Mouse (Mus musculus) ovary, adult 18-20 months (tissue): ENCODE data around the gene Spc25.

Source experiments
- DNase-seq: peaks from one replicate; pipeline ENCODE4 v3.0.0; 2022; ENCODE audit warnings: low spot score, mixed read lengths

Gene Spc25

DNA sequence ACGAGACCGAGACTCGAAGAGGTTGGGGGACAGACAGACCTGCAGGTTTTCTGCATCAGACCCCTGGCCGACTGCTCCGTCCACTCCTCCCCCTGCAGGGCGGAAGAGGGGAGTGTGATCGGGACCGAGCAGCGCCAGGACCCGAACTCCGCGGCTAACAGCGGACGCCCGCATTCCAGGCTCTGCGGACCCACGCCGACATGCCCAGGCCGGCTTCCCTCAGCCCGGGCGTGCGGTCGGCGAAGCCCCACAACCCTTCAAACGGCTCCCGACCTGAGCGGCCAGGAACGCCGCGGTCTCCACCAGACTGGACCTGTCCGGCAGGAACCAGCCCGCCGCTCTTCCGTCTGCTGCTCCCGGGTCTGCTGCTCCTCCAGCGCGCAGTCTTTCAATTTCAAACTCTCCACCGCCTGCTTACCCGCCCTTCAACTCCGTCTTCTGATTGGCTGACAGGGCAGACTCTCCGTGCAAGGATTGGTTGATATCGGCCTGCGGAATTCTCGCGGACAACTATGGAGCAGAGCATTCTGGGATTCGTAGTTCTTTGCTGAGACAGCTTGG lies at the start of gene Spc25:
Spc25 (minus strand) TSS at position 404 of the 561 bp plus-strand sequence.
- peak; percentile 90 for DNase-seq

DNA sequence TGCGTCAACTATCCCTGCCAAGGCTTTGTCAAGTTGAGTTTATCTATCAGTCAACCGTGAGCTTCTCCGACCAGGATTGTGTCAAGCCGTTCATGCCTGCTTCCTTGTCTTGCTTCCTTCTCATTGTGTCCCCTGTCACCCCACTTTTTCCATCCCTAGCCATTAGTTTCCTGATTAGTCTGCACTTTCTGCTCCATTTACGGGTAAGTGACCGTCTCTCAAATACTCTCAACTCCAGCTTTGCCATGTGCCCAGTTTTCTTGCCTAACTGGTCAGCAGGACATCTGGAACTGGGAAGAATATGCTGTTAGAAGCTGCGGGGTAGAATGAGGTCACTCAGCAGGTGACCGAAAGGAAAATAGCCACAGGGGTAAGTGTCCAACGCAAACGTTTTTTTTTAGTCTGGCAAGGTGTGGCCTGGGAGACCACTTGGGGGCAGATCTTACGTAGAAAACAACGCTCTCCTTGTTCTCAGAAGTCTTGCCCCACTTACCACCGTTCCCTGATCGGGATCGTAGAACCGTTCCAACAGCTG lies 42.3 kb upstream of the Spc25 start:
- no peak for DNase-seq

DNA sequence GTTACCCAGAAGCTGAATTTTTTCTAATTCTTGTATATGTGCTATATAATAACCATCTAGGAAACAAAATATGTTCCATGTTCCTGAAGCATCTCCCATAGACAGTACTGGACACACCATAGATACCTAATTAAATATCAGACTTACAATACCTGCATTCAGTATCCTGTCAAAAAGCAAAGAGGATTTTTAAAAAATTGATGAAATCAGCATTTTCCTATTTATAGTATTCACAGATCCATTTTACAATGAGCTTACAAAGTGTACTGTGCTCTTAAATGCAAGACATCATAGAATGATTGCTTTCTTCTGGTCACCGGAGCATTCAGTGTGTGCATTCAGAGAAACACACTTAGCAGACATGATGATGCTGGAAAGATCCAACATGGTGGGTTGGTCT lies 41.1 kb upstream of the Spc25 start:
- DNase-seq: no peak

DNA sequence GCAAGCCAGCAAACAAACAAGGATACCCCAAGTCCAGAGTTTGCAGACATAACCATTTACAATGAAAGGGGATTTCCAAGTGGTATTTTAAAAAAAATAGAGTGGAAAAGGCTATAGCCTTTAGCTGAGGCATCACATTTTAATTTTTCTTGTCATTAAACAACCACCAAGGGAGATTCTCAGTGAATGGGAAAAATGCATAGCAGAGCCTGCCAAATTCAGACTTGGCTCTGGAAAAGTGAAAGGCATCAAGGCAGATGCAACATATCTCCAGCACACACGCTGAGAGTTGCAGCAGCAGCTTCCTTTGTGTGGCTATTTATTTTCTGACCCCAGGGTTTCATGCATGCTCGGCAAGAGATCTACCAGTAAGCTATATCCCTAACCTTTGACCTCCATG lies 38.9 kb upstream of the Spc25 start:
- DNase-seq: no peak

DNA sequence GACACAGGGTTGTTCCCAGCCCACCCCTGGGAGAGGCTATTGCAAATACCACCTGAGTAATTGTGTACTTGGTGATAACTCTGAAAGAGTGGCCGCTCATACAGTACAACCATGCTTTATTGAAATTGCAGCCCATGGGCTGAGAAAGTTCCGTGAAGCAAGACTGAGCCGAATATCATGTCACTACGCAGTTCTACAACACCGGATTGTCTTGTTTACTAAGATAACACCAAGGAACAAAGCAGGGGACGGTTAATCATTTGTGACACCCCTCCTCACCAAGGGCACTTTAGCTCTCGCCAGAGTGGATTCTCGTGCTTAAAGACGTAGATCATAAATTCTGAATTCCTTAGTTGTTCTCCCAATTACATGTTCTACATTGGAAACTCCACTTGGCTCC lies 33.3 kb upstream of the Spc25 start:
- no peak for DNase-seq

DNA sequence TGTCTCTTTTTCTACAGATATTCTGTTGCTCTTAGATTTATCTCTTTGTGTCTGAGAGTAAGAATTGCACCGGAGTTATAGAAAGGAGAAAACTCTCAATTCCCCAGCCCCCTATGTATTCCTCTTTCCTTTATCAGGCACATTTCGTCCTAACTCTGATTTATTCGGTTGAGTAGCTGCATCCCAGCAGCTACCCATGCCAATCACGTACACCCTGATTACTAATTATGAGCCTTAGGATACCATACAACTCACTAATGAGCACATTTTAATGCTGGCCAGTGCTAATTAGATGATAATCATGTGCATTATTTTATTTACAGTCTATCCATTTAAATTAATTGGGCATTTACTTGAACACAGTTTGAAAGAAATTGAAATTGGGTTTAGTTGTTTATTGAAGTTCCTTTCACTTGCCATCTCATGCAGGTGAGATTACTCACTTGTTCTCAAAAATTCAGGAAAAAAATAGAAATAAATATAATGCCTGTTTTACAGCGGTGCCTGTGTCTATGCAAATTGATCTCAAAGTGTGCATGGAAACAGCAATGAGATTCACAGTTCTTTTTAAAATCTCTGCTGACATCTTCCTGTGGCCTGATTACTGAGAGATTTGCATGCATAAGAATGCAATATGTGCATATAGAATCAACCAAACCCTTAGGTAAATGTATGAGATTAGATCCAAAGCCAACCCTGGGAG lies 29.1 kb upstream of the Spc25 start:
- DNase-seq: no peak

DNA sequence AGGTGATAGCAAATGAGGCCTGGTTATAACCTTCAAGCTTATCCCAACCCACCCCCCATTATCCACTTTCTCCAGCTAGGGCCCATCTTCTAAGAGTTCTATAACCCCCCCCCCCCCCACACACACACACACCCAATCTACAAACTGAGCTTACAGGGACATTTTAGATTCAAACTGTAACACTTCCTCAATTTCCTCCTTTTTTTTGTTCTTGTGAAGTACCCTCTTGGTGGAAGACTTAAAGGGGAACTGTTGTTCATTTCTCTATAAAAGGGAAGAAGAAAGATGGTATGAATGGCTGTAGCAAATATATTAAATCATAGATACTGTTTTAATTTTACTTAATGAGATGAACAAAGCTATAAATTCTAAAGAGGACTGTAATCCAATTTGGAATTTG lies 26.1 kb upstream of the Spc25 start:
- no peak for DNase-seq

DNA sequence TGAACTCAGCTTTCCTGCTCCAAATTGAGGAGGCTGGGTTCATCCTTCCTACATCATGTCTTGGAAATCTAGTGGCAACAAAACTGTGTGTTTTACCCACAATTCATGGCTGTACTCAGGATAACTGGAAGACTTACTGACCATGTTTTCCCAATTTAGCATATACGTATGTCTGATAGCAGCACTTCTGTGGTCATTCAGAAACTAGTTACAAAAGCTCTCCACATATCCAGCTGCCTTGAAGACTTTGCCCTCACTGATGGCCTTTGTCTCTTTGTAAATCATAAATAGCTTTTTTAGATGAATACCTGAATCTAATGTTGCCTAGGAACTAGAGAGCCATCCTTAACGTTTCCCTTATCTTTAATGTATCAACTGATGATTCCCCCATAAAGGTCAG lies 24.1 kb upstream of the Spc25 start:
- DNase-seq: no peak

DNA sequence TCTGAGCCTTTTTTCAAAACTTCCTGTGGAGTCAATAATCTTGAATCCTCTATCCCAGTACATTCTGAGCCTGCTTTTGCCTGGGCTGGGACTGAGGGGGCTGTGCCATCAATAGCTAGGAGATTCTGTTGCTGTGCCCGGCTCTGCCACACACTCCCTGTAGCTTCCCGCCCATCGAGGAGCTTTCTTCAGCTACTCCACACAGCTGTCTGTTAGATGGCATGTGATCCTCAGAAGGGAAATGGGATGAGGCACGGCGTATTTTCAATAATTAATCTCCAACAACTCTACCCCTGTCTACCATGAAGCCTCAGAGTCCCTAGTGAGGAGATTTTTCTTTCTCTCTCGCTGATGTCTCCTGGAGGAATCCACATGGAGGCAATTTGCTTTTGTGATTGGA lies 22.6 kb upstream of the Spc25 start:
- no peak for DNase-seq

DNA sequence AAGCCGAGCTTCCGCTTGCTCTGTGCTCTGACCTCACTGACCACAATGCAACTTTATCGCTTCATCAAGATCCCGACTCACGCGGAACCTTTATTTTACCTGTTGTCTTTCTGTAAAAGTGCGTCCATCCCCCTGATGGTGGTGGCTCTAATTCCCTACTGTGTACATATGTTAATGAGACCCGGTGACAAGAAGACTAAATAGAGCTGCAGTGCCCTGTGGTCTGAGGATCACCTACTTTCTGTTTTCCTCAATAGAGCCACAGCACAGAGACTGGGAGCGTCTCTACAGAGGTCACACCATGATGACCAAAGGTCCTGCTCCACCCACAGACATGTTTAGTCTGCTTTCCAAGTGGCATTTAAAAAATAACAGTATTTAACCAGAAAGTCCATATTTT lies 20.9 kb upstream of the Spc25 start:
- no peak for DNase-seq

DNA sequence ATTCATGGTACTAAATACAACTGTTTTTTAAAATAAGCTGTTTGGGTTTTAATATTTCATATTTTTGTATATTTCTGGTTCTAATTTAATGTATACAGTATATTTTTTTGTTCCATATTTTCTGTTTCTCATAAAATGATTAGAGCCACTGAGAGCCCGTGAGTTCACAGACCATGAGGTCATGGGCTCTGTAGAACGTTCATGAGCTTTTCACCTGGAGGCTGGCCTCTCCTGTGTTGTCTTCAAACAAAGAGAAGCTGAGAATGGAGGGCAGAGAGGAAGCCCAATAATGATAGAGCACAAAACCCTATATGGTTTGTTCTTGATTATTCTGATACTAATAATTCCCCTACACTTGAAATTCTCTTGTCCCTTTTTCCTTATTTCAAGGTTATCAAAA lies 18.7 kb upstream of the Spc25 start:
- DNase-seq: no peak

DNA sequence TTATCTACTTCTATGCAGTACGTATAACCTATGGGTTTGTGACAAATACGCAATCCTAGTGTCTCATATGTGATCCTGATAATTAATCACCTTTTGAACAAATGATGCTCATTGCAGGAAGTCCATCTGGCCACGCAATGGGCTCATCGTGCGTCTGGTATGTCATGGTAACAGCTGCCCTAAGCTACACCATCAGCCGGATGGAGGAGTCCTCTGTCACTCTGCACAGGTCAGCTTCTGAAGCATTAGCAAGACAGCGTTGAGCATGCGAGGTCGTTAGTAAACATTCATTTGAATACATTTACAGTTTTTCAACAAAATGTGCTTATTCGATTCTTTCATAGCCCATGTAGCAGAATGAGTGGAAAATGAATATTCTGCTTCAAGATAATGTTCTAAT lies 16.8 kb upstream of the Spc25 start:
- no peak for DNase-seq

DNA sequence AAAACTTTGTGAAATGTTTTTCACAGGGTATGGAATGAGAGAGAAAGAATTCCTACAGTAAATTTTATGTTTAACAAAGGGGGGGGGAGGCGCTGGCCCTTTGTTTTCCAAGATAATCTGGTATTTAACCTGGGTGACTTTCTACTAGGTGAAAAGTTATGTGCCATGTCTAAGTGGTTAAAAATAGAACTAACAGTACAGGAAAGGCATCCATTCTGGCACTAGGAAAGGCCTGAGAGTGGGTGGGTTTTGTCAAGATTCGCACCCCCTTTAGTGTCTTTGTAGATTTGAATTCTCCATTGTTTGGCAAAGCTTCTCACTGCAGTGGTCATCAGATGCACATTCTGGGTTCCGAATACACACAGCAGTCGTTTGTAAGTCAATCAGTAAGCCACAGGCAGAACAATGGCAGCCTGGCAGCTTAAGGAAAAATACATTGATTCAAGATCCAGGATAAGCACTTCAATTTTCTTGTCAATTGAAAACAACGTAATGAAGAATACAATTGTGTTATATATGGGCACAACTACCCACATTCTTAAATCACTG lies 15.9 kb upstream of the Spc25 start:
- DNase-seq: no peak

DNA sequence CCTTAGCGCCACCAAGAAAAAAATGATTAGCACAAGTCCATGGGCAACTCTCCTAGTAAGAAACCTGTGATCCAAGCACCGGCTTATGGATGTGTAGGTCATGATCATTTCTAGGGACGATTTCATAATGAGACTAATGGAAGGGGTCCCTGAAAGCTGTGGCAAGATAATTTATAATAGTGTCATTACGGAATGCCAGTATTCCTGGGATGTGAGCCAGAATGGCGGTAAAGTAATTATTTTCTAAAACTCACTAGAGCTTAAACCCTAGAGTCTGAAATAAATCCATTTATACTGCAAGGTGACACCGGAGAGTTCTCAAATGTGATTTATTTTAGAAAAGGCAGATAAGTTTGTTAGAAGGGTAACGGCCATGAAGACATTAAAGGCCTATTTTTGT lies 9.2 kb upstream of the Spc25 start:
- DNase-seq: no peak

DNA sequence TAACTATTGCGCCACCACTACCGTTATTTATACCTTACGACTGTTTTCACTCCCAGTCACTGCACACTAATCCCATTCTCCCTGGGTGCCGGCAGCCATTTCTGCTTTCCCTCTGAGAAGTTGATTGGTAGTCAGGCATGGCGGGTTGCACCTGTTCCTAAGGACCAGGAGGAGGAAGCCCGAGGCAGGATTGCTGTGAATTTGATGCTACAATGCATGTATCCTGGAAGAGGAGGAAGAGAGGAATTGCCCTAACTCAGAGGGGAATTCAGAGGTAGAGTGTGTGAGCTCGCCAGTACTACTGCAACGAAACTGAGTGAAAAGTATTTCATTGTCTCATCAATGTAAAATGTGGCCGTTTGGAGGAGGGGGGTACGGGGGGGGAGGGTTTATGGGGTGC lies 6.7 kb upstream of the Spc25 start:
- DNase-seq: no peak

DNA sequence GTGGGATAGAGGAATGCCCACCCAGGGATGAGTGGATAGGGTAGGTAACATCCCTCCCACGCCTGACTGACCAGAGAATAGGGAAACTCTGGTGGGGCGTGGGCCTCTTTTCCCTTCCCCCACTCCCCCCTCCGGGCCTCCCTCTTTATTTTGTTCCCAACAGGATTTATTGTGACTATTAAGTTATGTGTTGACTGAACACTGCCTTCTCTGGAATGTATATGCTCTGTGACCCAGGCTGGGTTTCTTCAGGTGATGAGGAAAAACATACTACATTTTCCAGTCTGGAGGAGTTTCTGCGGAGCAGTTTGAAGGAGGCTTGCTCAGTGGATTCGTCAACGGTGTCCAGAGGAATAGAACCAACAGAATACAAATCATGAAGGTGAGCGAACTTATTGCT lies 4.8 kb upstream of the Spc25 start, which contains the start of gene G6pc2:
G6pc2 (plus strand) TSS at position 301 of the 400 bp plus-strand sequence.
- no peak for DNase-seq

DNA sequence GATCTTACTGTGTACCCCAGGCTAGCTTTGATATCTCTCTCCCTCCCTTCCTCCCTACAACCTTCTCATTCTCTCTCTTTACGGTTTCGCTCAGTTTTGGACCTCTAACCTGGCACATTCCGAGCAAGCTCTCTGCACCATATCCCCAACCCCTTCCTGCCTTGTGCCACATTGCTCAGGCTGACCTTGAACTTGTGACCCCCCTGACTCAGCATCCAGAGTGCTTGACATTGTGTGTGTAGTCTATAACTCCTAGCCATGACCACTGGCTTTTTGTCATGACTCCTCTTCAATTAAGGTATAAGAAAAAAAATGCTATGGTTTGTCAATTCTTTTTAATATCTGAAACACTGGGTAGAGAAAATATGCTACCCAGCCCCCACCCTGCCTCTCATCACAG lies 3.7 kb upstream of the Spc25 start:
- DNase-seq: no peak

DNA sequence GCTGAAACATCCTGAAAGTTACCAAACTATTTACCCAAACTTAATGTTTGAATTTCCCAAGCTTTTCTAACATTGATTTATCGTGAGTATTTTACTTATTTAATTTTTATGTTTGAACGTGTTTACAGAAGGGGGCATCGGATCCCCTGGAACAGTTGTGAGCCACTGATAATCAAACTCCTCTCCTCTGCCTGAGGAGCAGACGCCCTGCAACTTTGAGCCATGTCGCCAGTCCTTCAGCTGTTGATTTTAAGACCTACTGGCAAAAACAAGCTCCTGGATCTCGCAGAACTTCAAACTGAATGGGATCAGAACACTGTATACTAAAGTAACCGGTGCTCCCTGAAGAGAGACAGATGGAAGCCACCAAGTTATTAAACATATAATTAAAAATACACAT lies 529 bp upstream of the Spc25 start:
- no peak for DNase-seq

DNA sequence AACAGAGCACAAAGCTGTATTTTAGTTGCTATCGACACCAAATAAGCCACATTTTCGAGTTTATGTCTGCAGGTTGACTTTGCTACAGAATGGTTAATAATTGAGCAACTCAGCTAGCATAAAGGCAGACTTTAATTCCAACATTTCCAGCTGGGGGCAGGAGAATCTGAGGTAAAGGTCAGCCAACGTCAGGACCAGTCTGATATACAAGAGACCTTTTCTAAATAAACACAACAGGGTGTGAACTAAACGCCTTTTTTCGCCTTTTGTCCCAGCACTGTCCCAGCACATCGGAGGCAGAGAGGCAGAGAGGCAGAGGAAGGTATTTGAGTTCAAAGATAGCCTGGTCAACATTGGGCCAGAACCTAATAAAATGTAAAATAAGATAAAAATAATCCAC lies 809 bp downstream of the Spc25 start:
- DNase-seq: no peak

DNA sequence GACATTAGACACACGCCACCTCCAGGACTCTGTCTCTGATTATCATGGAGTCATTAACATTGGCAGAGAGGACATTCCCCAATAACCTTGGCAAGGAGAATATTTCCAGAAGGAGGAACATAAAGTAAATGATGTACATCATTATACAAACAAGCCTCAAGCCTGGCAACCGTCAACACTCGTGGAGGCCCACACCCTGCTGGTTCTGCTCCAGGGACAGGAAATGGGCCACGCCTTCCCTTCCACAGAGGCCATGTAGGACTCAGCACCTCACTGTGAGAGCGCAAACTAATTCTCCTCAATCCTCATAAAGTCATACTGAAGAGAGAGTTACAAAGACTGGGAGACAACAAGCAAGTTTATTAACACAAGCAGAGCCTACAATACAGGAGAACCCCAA lies 12.4 kb downstream of the Spc25 start:
- no peak for DNase-seq

DNA sequence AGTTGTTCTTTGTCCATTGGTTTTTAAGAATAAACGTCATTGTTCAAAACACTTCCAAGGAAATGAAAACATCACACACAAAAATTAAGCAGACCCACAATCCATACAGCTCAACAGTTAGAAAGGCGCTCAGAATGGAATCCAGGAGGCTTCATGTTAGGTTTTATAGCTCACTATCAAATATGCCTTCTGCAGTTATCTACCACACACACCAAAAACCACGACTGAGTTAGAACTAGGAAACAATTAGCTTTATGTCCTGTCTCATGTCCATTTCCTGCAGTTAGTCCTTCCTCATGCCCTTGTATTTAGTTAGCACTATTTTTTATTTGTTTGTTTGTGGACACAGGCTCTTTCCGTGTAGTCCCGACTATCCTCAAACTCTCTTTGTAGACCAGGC lies 14.9 kb downstream of the Spc25 start:
- DNase-seq: no peak

DNA sequence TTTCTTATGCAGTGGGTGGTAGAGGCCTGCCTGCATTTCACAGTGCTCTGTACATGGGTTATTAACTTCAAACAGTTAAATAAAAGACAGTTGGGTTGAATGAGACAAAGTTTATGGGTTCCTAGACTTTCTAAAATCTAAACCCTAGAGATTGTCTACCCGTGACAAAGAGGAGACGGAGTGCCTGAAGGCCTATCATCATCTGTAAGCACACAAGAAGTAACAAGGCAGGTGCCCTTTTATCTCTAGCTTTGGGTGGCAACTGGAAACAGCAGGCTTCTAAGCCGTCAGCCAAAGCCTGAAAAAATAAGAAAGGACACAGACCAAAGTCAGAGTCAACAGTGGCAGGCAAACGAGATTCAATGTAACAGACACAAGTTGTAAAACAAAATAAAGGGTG lies 16.8 kb downstream of the Spc25 start:
- no peak for DNase-seq

DNA sequence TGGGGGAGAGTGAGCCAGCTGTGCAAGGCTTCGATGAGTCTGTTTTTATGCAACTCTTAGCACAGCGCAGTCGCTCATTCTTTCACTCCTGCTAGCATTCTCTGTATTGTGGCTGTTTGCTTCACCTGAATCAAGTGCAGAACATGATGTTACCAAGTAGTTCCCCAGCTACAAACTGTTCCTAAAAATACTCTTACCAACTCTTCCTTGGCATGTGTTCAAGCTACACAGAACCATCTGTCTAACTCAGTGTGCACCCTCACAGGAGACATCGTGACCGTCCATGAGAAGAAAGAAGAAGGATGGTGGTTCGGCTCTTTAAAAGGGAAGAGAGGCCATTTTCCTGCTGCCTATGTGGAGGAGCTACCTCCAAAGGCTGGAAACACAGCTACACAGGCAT lies 17.3 kb downstream of the Spc25 start:
- no peak for DNase-seq

DNA sequence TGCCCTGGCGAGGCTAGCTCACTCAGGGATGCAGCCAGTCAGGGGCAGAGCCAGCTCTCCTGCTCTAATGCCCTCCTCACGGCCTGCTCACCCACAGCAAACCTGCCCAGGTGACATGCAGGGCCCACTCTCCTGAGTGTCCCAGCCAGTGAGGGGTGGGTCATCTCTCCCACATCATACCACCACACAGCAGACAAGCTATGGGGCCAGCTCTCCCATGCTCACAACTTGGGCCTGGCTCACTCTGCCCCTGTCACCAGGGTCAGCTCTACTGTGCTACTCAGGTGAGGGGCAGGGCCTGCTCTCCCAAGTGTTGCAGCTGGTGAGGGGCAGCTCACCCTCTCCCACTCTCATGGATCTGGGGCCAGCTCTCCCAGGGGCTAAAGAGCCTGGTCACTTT lies 18.0 kb downstream of the Spc25 start:
- DNase-seq: no peak
